Mouse (Mus musculus): Measurements from ENCODE around the gene Shroom3.

Gene Shroom3

DNA sequence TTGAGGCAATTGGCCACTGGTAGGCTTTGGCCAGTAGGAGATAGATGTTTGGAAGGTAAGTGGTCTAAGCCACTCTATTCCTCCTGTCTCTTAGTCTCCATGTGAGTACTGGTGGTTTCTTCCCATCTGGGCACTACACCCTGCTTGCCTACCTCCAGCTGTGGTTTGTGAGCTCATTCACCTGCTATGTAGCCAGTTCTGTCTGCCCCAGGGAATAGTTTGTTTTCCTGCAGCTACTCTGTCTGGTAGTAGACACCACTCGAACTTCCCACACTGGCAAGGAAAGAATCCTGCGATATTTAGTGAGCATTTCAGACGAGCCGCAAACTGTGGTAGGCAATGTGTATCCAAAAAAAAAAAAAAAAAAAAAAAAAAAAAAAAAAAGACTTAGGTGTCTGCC is 68.3 kb downstream of the Shroom3 start:
- DNase-seq (ENCODE audit: low read depth) = no peak

DNA sequence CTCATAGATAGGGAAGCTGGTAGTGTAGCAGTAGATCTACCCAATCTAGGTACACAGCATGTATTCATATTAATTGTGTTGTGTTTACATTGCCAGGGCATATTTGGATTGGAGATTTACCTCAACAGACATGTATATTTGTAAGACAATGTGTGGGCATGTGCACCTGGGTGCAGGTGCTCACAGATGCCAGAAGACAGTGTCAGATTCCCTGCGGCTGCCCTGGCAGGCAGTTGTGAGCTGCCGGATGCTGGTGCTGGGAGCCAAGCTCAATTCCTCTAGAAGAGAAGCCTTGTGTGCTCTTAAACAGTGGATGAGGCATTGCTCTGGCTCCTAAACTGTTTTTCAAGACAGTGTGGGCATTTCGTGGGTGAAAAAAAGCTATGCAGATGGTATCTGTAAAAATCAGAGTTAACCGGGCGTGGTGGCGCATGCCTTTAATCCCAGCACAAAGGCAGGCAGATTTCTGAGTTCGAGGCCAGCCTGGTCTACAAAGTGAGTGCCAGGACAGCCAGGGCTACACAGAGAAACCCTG is 72.1 kb downstream of the Shroom3 start:
- DNase-seq (ENCODE audit: low read depth) = no peak

DNA sequence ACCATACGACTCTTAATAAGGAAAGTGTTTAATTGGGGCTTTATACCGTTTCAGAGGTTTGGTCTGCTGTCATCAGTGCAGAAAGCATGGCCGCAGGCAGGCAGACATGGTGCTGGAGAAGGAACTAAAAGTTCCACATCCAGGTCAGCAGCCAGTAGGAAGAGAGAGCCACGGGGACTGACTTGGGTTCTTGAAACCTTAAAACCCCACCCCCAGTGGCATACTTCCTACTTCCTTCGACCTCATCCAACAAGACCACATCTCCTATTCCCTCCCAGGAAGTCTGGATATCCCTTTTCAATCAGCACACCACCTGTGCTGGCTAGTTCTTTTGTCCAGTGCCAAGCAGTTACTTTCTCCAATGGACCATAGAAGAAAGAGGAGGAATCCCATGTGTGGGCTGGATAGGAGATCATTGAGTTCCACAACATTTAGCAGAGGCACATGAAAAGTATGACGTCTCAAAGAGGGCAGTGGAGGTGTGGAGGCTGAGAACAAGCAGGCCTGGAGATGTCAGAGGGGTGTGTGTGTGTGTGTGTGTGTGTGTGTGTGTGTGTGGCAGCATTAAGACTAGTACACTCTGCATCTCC is 76.0 kb downstream of the Shroom3 start:
- no peak for DNase-seq (ENCODE audit: low read depth)

DNA sequence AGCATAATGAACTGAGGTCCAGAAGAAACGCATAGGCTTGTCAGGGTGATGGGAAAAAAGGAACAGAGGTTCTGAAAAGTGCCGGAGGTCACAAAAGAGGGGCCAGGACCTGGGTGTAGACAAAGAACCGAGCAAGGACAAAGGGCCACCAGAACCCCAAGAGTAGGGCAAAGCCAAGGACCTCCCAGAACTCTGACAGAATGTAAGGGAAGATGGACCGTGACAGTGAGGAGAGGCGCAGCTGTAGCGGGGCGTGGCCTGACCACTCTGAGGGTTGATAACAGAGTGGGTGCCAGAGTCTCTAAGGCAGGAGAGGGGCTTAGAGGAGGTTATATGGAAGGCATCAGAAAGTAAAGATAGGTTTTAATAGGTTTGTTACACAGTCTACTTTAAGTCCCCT is 77.3 kb downstream of the Shroom3 start:
- DNase-seq (ENCODE audit: low read depth) = no peak

DNA sequence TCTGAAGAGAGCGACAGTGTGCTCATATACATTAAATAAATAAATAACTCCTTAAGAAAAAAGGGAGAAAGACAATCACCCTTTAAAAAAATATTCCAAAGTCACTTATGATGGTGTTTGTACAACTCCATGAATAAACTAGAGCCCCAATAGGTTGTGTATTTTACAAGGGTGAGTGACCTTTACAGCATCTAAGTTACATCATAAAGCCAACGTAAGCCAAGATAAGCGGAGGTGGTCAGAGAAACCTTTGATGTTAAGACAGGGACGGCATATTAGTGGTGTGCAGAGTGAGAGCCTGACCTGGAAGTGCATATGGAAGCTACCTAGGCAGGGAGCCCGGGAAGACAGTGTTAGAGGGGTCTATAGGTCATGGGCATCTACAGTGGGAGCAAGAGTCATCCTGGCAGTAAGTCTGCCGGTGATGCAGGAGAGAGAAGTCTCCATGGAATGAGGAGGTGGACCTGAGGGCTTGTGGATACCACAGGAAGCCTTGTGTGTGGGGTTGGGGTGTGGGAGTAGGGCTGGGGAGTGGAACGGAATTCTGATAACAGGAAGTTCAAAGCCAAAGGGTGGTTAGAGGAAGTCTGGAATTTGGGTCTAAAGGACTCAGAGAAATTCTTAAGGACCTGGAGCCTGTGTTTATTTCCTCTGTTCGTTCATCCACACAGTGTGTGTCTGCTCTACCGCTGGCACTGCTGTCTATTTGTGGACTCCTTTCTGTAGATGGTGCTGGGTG is 78.5 kb downstream of the Shroom3 start:
- DNase-seq (ENCODE audit: low read depth) = no peak

DNA sequence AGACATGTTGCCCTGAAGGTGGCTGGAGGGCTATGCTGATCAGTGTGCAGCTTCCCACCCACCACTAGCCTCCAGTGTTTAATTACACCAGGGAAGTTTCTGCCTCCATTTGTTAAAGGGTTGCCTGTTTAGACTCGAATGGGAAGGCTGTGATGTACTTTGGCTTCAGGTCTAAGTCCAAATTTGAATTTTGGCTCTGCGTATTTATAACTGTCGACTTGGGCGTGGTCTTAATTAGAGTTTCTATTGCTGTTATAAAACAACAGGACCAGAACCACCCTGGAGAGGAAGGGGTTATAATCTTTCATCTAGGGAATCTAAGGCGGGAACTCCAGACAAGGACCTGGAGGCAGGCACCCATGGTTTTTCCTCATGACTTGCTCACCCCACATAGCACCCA is 79.2 kb downstream of the Shroom3 start:
- no peak for DNase-seq (ENCODE audit: low read depth)

DNA sequence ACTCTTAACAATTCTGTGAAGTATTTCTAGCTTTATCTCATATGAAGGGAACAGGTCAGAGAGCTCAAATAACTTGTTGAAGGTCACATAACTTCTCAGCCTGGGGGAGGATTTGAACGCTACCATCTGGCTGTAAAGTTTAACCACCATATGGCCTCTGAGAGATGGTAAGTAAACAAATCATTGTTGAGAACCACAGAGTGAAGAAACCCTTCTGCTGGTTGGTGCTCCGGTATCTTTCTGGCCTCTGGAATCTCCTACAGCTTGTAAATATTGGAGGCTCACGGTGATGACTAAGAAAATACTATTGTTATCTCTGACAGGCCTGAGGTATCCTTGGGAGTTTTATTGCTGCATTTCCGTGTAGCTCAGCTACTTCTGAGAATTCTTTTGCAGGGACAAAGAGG is 80.3 kb downstream of the Shroom3 start:
- DNase-seq (ENCODE audit: low read depth) = no peak

DNA sequence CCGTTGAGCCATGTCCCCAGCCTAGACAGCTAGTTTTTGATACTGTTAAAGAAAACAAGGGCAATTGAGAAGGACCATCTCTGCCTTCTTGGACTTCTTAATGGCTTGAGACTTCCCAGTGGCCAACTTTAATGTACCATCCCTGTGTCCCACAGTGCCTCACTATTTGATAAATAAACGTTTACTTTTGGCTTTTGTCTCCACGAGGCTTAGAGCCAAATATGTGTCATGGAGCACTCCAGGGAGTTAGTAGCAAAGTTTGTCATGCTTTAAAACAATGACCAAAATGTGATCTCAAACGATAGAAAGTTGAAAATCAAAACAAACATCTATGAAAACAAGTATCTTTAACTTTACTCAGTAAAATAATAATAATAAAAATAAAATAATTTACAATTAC is 83.1 kb downstream of the Shroom3 start:
- no peak for DNase-seq (ENCODE audit: low read depth)

DNA sequence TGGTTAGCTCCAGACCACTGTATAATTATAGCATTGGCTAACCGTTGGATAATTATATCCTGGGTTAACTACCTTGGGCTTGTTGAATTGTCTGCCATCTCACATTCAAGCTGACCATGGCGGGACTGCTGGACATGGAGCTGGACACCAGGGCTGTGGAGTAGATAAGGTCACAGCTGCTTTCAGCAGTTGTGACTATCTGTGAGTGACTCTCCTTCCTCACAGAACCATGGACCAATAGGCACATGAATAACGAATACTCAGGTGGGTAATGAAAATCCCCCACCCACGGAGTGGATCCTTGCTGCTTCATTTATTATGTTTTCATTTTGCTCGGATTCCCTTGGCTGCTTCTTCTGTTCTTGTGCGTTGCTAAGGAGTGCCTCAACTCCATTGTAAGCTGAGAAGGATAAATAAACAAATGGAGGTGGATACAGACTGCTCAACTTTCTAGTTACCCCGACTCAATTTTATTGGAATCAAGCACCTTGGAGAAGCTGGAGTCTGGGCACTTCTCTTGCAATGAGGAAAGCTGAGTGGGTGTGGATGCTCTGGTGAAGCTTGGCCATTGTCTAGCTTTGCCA is 84.1 kb downstream of the Shroom3 start:
- DNase-seq (ENCODE audit: low read depth) = no peak

DNA sequence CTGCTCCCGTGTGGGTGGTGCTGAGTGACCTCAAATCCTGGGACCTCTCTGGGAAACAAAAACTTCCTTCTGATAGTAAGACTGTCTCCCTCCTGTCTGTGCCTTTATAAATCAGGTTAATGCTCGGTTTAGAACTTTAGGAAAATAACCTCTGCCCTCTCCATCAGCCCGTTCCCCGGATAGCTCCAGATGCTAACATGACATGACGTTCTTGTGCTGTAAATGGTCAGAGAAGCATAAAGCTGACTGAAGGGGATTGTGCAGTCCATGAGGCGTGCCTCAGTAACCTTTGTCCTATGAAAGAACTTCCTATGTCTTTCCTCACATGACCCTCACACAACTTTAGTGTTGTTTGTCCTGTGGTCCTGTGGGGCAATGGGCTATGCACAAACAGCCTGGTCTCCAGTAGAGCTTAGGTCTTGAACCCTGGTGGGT is 84.6 kb downstream of the Shroom3 start:
- DNase-seq (ENCODE audit: low read depth) = no peak

DNA sequence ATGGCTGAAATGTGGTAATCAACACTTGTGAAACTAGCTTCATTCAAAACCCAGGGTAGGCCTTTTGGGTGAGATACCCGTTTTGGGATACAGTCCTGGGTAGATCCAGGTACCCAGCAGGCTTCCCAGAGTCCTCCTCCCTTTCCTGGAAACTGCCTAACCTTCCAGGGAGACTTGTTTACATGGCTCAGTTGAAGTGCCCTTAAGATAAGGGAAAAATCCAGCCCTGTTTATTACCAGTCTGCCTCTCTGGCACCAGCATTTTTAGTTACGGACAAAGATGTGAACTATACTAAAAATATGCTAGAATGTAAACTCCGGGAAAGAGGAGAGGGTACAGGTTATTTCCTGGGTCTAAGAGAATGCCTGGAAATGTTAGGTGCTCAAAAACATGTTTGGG is 90.6 kb downstream of the Shroom3 start:
- DNase-seq (ENCODE audit: low read depth) = no peak

DNA sequence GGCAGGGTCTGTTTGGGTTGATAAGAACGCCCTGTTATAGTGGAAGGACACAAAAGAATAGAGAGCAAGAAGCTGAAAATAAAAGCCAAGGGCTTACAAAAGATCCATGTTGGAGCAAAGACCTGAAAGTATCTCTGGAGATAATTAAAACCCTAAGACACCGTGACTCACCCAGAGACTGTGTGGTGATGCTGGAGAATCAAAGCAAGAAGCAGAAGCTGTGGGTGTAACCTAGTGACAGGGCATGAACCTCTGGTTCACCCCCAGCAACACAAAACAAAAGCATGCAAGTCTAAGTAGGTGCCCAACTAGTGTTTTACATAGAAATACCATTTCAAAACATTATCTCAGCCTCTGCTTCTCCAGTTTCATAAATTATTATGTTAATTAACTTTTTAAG is 91.2 kb downstream of the Shroom3 start:
- DNase-seq (ENCODE audit: low read depth) = no peak

DNA sequence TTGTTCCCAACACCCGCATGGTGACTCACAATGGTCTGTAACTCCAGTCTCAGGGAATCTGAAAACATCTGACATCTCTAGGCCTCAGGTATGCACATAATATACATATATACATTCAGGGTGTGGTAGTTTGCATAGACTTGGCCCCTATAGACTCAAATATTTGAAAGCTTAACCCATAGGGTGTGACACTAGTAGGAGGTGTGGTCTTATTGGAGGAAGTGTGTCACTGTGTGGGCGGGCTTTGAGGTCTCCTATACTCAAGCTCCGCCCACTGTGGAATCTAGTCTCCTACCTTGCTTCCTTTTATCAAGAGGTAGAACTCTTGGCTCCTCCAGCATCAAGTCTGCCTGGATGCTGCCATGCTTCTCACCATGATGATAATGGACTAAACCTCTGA is 91.7 kb downstream of the Shroom3 start:
- no peak for DNase-seq (ENCODE audit: low read depth)

DNA sequence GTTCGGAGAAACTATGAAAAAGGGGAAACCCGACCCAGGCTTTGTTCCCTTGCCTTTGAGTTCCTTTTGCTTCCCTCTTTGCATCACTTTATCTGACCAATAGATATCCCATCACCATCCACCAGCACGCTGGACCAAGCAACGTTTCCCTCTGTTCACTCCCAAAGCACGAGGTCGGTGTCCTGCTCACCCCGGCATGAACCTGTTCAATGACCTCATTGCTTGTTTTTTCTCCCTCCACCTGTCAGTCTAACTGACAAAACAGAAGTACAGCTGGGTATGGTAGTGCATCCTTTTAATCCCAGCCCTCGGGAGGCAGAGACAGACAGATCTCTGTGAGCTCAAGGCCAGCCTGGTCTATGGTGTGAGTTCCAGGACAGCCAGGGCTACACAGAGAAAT is 95.2 kb downstream of the Shroom3 start:
- DNase-seq (ENCODE audit: low read depth) = no peak

DNA sequence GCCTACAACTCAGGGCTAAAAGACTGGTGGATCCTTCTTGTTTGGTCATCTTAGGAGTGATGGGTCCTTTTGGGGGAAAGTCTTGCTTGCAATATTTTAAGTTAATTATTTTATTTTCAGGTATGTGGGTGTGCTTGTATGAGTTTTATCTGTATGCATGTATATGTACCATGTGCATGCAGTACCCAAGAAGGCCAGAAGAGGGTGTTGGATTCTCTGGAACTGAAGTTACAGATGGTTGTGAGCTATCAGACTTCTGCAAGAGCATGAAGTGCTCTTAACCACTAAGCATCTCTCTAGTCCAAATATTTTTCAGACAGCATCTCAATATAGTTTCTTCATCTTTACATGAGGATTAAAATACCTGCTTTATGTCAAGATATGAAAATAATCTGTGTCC is 97.8 kb downstream of the Shroom3 start:
- no peak for DNase-seq (ENCODE audit: low read depth)

DNA sequence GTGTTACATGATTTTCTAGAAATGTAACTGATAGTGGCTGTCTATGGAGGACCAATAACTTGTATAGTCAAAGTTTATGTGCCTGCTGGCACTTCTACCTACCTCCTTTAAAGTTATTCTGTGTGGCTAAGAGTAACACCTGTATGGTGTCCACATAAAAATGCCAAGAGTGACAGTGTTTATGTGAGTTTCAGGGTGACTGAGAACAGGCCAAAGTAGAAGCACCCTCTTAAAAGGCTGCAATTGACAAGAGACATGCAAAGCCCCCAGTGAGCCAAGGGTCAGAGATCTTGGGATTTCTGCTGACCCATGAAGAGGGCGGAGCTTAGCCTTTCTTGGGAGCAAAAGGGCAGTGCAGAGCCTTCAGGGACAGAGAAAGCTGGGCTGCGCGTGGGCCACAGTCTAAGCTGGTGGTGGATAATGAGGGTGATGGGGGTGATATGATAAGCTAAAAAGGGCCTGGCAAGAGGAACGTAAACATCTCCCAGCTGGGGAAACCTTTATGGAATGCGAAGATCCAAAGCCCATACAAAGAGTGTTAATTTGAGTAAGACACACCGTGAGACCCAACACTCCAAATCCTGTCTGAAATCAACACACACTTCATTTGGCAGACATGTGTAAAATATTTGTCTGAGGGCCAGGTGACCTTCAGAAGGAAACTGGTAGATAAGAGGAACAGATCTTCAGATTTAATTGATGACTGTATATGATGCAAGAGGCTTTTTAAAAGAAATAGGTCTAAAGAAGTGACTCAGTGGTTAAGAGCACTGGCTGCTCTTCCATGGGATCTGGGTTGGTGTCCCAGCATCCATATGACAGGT is 101.0 kb downstream of the Shroom3 start:
- DNase-seq (ENCODE audit: low read depth) = no peak

DNA sequence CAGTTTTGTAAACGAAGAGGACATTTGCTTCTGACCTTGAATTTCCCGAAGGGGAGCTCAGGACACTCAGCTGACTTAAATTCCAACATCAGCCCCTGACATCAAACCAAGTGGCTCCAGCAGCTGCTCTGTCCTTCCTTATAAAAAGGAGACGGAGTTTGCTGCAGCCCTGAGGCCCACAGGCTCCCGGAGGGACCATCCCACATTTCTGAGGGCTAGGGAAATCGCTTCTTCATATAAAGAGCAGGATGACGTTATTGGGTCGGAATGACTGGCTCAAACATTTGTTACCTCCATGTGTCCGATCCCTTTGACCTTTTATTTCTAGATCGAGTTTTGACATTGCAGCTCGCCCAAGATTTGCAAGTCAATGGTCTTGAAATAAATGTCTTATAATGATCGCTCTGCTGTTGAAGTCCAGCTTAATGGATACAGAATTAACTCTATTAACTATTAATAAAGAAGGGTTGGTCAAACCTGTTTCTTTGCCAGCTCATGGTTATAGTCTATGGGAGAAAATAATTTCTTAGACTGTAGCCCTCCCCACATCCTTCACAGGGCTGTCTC is 102.7 kb downstream of the Shroom3 start:
- DNase-seq (ENCODE audit: low read depth) = no peak

DNA sequence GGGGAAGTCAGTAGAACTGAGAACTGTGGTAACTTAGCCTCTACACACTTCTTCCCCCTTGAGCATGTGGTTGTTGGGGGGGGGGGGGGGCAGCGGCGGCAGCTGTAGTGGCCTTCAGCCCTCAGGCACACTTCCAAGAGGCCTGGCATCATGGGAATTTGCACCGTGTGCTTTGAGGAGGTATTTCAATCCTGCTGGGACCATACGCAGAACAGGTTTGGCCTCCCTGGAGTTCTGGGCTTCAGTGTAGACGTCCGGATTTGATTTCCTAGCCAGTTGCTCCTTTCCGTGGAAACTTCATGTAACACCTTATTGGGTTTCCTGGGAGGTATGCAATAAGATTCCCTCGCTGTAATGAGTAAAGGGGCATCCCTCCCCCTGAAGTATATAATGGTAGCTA is 105.8 kb downstream of the Shroom3 start:
- DNase-seq (ENCODE audit: low read depth) = no peak

DNA sequence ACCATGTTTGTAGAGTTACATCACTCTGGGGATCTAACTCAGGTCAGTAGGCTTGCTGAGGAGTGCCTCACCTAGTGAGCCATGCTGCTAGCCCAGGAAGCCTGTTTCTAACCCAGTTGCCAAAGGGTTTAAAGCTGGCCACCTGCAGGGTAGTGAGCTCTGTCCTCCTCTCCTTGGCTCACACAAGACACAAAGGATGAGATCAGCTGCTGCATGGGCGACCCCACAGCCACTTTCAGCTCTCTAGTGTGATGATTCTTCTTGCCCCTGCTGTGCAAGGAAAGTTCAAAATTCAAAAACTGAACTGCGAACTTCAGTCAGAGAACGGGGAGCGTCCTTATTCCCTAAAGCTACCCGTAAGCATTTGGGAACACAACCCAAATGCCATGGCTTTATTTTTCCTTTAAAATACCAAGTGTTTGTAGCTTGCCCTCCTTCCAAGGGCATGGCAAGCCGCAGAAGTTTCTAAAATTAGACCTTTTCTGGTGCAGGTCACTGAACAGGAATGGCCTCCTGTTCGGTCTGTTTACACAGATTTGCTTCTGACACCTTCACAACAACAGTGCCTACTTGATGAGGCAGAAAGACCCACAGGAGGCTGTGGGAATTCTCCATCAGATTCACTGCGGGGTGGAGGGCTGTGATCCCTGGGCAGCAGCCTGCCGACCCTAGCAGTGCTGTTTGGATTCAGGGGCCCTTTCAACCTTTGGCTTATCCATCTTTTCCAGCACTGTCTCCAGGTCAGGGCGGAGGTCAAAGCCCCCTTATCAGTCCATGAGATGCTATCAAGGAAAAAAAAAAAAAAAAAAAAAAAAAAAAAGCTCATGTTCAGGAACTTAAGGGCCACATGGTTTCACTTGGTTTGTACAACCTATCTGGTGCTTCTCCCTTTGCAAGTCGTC is 113.1 kb downstream of the Shroom3 start:
- DNase-seq (ENCODE audit: low read depth) = no peak

DNA sequence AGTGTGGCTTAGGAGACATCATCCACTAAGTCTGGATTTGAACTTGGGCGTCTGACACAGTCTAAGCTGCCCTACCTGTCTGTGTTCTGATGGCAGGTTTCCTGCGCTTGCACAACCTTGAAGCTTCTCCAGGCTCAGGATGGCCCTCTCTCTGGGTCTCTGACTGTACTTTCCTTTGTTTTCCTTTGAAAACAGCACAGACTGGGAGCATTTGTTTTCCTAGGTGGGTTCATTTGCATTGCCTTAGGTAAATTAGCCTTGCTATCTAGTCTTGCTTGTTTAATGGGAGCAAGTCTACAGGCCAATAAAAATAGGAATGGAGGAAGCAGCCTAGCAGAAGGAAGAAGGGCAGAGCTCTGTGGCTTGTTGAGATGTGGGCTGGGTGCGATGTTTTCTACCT is 114.7 kb downstream of the Shroom3 start:
- no peak for DNase-seq (ENCODE audit: low read depth)

DNA sequence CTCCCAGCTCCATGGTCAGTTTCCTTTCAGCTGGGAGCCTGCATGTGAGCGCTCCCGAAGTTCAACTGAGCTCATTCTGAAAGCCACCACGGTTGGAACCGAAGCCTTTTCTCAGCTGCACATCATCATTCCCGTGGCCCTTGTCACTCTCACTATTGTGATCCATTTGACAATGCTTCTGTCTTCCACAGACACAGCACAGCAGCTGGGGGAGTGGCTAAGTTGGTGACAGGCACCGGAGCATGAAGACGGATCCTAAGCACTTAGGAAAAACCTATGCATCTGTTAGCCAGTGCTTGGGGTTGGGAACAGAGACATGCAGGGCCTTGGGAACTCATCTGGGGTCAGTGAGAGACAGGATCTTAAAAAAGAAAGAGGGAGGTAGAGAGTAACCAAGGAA is 121.1 kb downstream of the Shroom3 start:
- DNase-seq (ENCODE audit: low read depth) = no peak

Data from 416B (cell line).